ENCODE assay signal across 18 mouse cellular contexts in the genomic region with DNA sequence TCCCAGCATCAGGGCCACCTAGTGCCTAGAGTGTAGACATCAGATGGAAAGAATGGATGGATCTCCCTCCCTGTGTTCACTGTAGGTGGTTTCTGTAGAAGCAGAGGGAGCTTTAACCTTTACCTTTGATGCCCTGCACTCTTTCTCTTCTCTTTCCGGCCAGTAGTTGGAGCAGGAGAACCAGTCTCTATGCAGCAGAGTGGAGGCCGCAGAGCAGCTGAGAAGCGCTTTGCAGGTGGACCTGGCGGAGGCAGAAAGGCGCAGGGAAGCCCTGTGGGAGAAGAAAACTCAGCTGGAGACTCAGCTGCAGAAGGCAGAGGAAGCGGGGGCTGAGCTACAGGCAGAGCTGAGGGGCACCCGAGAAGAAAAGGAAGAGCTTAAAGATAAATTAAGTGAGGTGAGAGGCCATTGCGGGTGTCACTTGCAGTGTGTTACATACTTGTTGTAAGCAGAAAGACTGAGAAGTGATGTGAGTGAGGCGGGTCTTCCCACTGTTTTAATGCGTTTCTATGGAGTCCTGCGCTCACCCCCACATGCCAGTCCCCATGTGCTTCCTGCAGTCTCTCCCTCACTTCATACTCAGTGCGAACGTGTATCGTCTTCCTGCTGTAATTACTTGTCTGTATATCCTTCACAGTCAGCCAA. TPM values are rescaled to one million over a fixed set of nuclear protein-coding genes. Genes with fewer than 3 reads are reported as not detected.
A peak's percentile ranks its signal among the peaks of the same experiment; 100 is the strongest.
DNase-seq lines count a peak whose midpoint lies in the region; ATAC-seq and TF ChIP-seq lines count a peak whose summit lies in the region.
"Had no signal": no experiment of that assay in that cellular context is flagged by ENCODE, and none has a peak within 500 bp of the region (broad histone marks: within the 10 kb centered on the region; RNA-seq: fewer than 3 reads in every experiment).

No protein-coding gene starts in this region.

- no peaks in the 10 kb centered on the region for H3K9me3 ChIP-seq in hindbrain, postnatal 0 days (ENCODE audit: low read length)
- H3K9me3 ChIP-seq in hindbrain, embryonic 11.5 days (ENCODE audit: control insufficient read depth, low read length), result no peaks in the 10 kb centered on the region
- no peaks in the 10 kb centered on the region for H3K9me3 ChIP-seq in neural tube, embryonic 15.5 days (replicated peaks)
- H3K9me3 ChIP-seq: lung, embryonic 15.5 days; midbrain, embryonic 13.5 days; neural tube, embryonic 13.5 days had no signal

- H3K9ac ChIP-seq in hindbrain, postnatal 0 days (replicated peaks; ENCODE audit: low read length), result no peak overlapping the region
- H3K9ac ChIP-seq in hindbrain, embryonic 11.5 days (ENCODE audit: low read depth, low read length), result no peak overlapping the region
- H3K9ac ChIP-seq in neural tube, embryonic 15.5 days (replicated peaks), result no peak overlapping the region
- H3K9ac ChIP-seq: lung, embryonic 15.5 days; midbrain, embryonic 13.5 days; neural tube, embryonic 13.5 days had no signal

- no peaks in the 10 kb centered on the region for H3K4me1 ChIP-seq in hindbrain, postnatal 0 days (ENCODE audit: insufficient read depth, low read length)
- no peaks in the 10 kb centered on the region for H3K4me1 ChIP-seq in hindbrain, embryonic 11.5 days (replicated peaks; ENCODE audit: control insufficient read depth, insufficient read depth, low read length)
- no peaks in the 10 kb centered on the region for H3K4me1 ChIP-seq in neural tube, embryonic 15.5 days
- H3K4me1 ChIP-seq: lung, embryonic 15.5 days; midbrain, embryonic 13.5 days; neural tube, embryonic 13.5 days had no signal

- WGBS in hindbrain, postnatal 0 days, result 83% methylated on average over 14 of the region's 14 CpGs
- 87% methylated on average over 14 of the region's 14 CpGs for WGBS in hindbrain, embryonic 11.5 days
- WGBS in neural tube, embryonic 15.5 days, result 77% methylated on average over 14 of the region's 14 CpGs

- no peak overlapping the region for H3K4me2 ChIP-seq in hindbrain, postnatal 0 days (ENCODE audit: low read depth, low read length)
- H3K4me2 ChIP-seq in hindbrain, embryonic 11.5 days (replicated peaks; ENCODE audit: low read depth, low read length), result no peak overlapping the region
- no peak overlapping the region for H3K4me2 ChIP-seq in neural tube, embryonic 15.5 days
- H3K4me2 ChIP-seq: lung, embryonic 15.5 days; midbrain, embryonic 13.5 days; neural tube, embryonic 13.5 days had no signal

- peaks cover 70% of the 10 kb centered on the region for H3K36me3 ChIP-seq in hindbrain, postnatal 0 days (ENCODE audit: insufficient read depth, low read length)
- peaks cover 13% of the 10 kb centered on the region for H3K36me3 ChIP-seq in hindbrain, embryonic 11.5 days (ENCODE audit: control insufficient read depth, insufficient read depth, low read length)
- H3K36me3 ChIP-seq in neural tube, embryonic 15.5 days, result peaks cover 84% of the 10 kb centered on the region

- peak; percentile 25 for DNase-seq in hindbrain, postnatal 0 days (ENCODE audit: low spot score)
- DNase-seq in hindbrain, embryonic 11.5 days (ENCODE audit: low spot score), result no peak
- DNase-seq in right cerebral cortex, postnatal 25 days, result peak; percentile 26
- DNase-seq in right cerebral cortex, postnatal 36 days (ENCODE audit: low spot score in 2 of 2), result no peak
- peak; percentile 17 for DNase-seq in retina, postnatal 1 day
- DNase-seq in urinary bladder, postnatal 14 days (ENCODE audit: low spot score), result no peak
- no peak for DNase-seq in cerebellum, postnatal 25 days
- DNase-seq: adrenal gland, postnatal 14 days; heart, postnatal 10 days; kidney, postnatal 14 days had no signal

- TF ChIP-seq CTCF in hindbrain, postnatal 0 days (IDR thresholded peaks at IDR 0.05; ENCODE audit: low read depth), result peak; percentile 30; the same call in 1 of the 2 replicates

- no peaks in the 10 kb centered on the region for H3K27me3 ChIP-seq in hindbrain, postnatal 0 days (ENCODE audit: insufficient read depth, low read length)
- H3K27me3 ChIP-seq in hindbrain, embryonic 11.5 days (ENCODE audit: control insufficient read depth, insufficient read depth, low read length), result no peaks in the 10 kb centered on the region
- no peaks in the 10 kb centered on the region for H3K27me3 ChIP-seq in neural tube, embryonic 15.5 days (replicated peaks)
- H3K27me3 ChIP-seq: lung, embryonic 15.5 days; midbrain, embryonic 13.5 days; neural tube, embryonic 13.5 days; Patski had no signal

- H3K4me3 ChIP-seq in hindbrain, postnatal 0 days (ENCODE audit: low read length), result no peak overlapping the region
- H3K4me3 ChIP-seq in hindbrain, embryonic 11.5 days (ENCODE audit: low read depth, low read length), result no peak overlapping the region
- H3K4me3 ChIP-seq in neural tube, embryonic 15.5 days (replicated peaks), result no peak overlapping the region
- H3K4me3 ChIP-seq: lung, embryonic 15.5 days; midbrain, embryonic 13.5 days; neural tube, embryonic 13.5 days had no signal

- no peak overlapping the region for H3K27ac ChIP-seq in hindbrain, postnatal 0 days
- no peak overlapping the region for H3K27ac ChIP-seq in hindbrain, embryonic 11.5 days (ENCODE audit: low read depth, low read length)
- no peak overlapping the region for H3K27ac ChIP-seq in neural tube, embryonic 15.5 days (replicated peaks)
- H3K27ac ChIP-seq: lung, embryonic 15.5 days; midbrain, embryonic 13.5 days; neural tube, embryonic 13.5 days had no signal

- no peak for ATAC-seq in hindbrain, postnatal 0 days
- ATAC-seq in hindbrain, embryonic 11.5 days (ENCODE audit: low FRiP score), result no peak
- no peak for ATAC-seq in neural tube, embryonic 15.5 days (ENCODE audit: low FRiP score)
- ATAC-seq: hindbrain, embryonic 16.5 days; midbrain, embryonic 13.5 days; Patski had no signal

RNA-seq across cellular contexts. Expression of gene Cep250, which starts 18.0 kb away (rescaled TPM):
- total RNA-seq in hindbrain, postnatal 0 days (2014; rRNA removed), result 20.8 and 24.9 TPM in 2 replicates
- polyA plus RNA-seq in hindbrain, postnatal 0 days (2015; fragmentation: Nextera tagmentation; extraction: Ambion mirVana), result 11.9 and 13.1 TPM in 2 replicates
- polyA plus RNA-seq in hindbrain, embryonic 11.5 days (2014; fragmentation: Nextera tagmentation; extraction: Ambion mirVana), result 14.9 and 23.3 TPM in 2 replicates
- polyA plus RNA-seq in neural tube, embryonic 15.5 days (2015; fragmentation: Nextera tagmentation; extraction: Ambion mirVana), result 13.4 and 16.7 TPM in 2 replicates

RNA-seq across cellular contexts. Expression of gene Gdf5, which starts 29.0 kb away (rescaled TPM):
- 1.3 and 3.4 TPM in 2 replicates for total RNA-seq in hindbrain, postnatal 0 days (2014; rRNA removed)
- polyA plus RNA-seq in hindbrain, postnatal 0 days (2015; fragmentation: Nextera tagmentation; extraction: Ambion mirVana), result 0.95 and 1.3 TPM in 2 replicates
- 1.3 and 1.4 TPM in 2 replicates for polyA plus RNA-seq in hindbrain, embryonic 11.5 days (2014; fragmentation: Nextera tagmentation; extraction: Ambion mirVana)
- polyA plus RNA-seq in neural tube, embryonic 15.5 days (2015; fragmentation: Nextera tagmentation; extraction: Ambion mirVana), result 0.59 and 1.2 TPM in 2 replicates
- total RNA-seq: heart, postnatal 10 days had no signal

RNA-seq across cellular contexts. Expression of gene 6430550D23Rik, which starts 33.6 kb away (rescaled TPM):
- total RNA-seq in hindbrain, postnatal 0 days (2014; rRNA removed), result 0.50 and 1.3 TPM in 2 replicates
- 0.97 and 1.4 TPM in 2 replicates for polyA plus RNA-seq in hindbrain, postnatal 0 days (2015; fragmentation: Nextera tagmentation; extraction: Ambion mirVana)
- polyA plus RNA-seq in hindbrain, embryonic 11.5 days (2014; fragmentation: Nextera tagmentation; extraction: Ambion mirVana), result 1.4 and 2.5 TPM in 2 replicates
- 1.6 and 2.1 TPM in 2 replicates for polyA plus RNA-seq in neural tube, embryonic 15.5 days (2015; fragmentation: Nextera tagmentation; extraction: Ambion mirVana)

RNA-seq across cellular contexts. Expression of gene Ergic3, which starts 33.6 kb away (rescaled TPM):
- 288 and 352 TPM in 2 replicates for total RNA-seq in hindbrain, postnatal 0 days (2014; rRNA removed)
- polyA plus RNA-seq in hindbrain, postnatal 0 days (2015; fragmentation: Nextera tagmentation; extraction: Ambion mirVana), result 430 and 472 TPM in 2 replicates
- polyA plus RNA-seq in hindbrain, embryonic 11.5 days (2014; fragmentation: Nextera tagmentation; extraction: Ambion mirVana), result 238 and 243 TPM in 2 replicates
- polyA plus RNA-seq in neural tube, embryonic 15.5 days (2015; fragmentation: Nextera tagmentation; extraction: Ambion mirVana), result 395 and 438 TPM in 2 replicates

RNA-seq across cellular contexts. Expression of gene Gm15557, which starts 33.7 kb away (rescaled TPM):
- total RNA-seq in hindbrain, postnatal 0 days (2014; rRNA removed), result not detected in 2 replicates
- polyA plus RNA-seq in hindbrain, postnatal 0 days (2015; fragmentation: Nextera tagmentation; extraction: Ambion mirVana), result not detected in 2 replicates
- not detected in 2 replicates for polyA plus RNA-seq in hindbrain, embryonic 11.5 days (2014; fragmentation: Nextera tagmentation; extraction: Ambion mirVana)
- not detected in 2 replicates for polyA plus RNA-seq in neural tube, embryonic 15.5 days (2015; fragmentation: Nextera tagmentation; extraction: Ambion mirVana)
- total RNA-seq: adrenal gland, postnatal 14 days; heart, postnatal 10 days had no signal
- polyA plus RNA-seq: cortical plate, adult 2 months; gonadal fat pad, adult 2 months; hindbrain, embryonic 16.5 days; lung, embryonic 15.5 days; midbrain, embryonic 13.5 days; neural tube, embryonic 13.5 days; Patski had no signal

Comparison
In these comparisons a context has a peak if more than half of its experiments do, and no peak if none do; other contexts are left out.
1. DNase-seq: peak in hindbrain, postnatal 0 days (single experiment), right cerebral cortex, postnatal 25 days (single experiment) and retina, postnatal 1 day (single experiment); none in hindbrain, embryonic 11.5 days (single experiment), right cerebral cortex, postnatal 36 days (0 of 2), urinary bladder, postnatal 14 days (single experiment) and cerebellum, postnatal 25 days (0 of 2).